Mouse (Mus musculus): ENCODE measurements around the gene Vmn1r232.
A peak's percentile ranks its signal among the peaks of the same experiment; 100 is the strongest.

Gene Vmn1r232

GRCm38 (mm10) chr17:20919614-20920013 lies at the start of gene Vmn1r232:
Vmn1r232 (minus strand) TSS chr17:20919714.
- DNase-seq: no peak

GRCm38 (mm10) chr17:20966681-20967080 lies 47.2 kb upstream of the Vmn1r232 start:
- no peak for DNase-seq

DNA sequence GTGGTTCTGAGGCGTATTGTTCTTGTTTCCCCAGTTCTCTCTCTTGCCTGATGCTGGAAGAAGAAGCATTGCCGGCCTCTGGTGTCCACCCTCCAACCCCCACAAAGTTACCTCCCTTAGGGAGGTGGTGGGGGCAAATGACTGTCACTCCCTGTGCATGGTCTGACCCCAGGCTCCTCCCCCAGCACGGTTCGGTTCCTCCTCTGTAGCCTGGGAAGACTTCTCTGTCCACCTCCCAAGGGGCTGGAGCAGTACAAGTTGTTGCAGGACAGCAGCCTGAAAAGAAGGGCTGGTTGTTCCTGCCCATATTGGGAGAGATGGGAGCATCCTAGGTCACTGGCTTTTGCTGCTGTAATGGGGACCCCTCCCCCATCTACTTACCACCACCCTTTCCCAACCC lies 45.9 kb upstream of the Vmn1r232 start:
- DNase-seq: no peak

DNA sequence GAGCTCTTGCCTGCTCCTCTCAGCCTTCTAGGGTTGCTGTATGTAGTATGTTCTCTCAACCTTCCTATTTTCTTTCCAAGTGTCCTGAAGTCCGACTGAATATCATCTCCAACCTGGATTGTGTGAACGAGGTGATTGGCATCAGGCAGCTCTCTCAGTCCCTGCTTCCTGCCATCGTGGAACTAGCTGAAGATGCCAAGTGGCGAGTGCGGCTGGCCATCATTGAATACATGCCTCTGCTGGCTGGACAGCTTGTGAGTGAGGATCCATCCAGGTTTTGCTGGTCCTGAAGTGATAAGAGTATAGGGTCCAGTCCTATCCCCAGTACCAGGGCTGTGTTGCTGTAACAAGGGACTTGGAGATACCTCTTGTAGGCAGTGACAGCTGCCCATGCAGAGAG lies 40.9 kb upstream of the Vmn1r232 start:
- DNase-seq: no peak

DNA sequence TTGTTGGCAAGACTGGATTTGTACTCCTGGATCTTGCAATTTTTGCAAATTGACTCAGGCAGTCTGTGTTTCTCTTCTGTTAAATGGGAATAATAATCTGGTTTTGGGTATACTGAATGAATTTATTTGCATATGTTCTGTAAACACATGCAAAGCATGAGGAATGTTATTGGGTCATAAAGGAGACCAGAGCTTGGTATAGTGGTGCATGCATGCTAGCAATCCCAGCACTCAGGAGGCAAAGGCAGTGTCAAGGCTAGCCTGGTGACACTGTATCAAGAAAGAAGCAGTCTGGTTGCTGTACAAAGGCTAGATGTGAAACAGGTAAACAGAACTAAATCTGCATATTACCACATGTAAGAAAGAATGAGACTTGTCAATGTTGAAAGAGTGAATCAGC lies 27.1 kb upstream of the Vmn1r232 start:
- no peak for DNase-seq

- DNase-seq: peak; percentile 29
Measured at GRCm38 (mm10) chr17:20946026-20946565, 26.6 kb upstream of the Vmn1r232 start.

GRCm38 (mm10) chr17:20944985-20945891 lies 25.7 kb upstream of the Vmn1r232 start, which contains the start of gene Ppp2r1a:
Ppp2r1a (plus strand) TSS chr17:20945311.
- peak; percentile 94 for DNase-seq

- no peak for DNase-seq
Measured at GRCm38 (mm10) chr17:20944226-20944625, 24.7 kb upstream of the Vmn1r232 start.

DNA sequence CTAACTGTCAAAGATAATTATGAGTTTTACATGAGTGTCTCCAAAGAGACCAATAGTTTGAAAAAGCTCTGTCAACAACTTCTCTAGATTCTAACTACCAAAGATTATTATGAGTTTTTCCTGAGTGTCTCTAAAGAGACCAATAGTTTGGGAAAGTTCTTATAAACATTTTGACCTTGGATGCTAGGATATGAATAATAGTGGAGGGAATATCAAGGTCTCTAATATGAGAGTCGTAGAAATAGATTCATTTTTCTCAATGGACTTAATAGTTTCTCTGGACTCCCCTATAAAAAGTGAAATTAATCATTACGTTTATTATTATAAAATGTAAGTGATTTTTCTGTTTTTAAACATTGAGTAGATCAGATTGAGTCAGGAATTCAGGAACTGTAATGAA lies 14.5 kb downstream of the Vmn1r232 start, which contains the start of gene Vmn1r231:
Gene Vmn1r231 (minus strand): TSS at position 101 of the 400 bp plus-strand sequence.
- DNase-seq: no peak

All from thymus, postnatal 4 days (tissue).